Mouse (Mus musculus): Measurements from ENCODE around the gene Wdr74. TPM values are rescaled to one million over a fixed set of nuclear protein-coding genes. Genes with fewer than 3 reads are reported as not detected.
A peak's percentile ranks its signal among the peaks of the same experiment; 100 is the strongest.

Wdr74 gene
- polyA plus RNA-seq, 1 experiment from 2014 or later = 92.9 TPM

DNA sequence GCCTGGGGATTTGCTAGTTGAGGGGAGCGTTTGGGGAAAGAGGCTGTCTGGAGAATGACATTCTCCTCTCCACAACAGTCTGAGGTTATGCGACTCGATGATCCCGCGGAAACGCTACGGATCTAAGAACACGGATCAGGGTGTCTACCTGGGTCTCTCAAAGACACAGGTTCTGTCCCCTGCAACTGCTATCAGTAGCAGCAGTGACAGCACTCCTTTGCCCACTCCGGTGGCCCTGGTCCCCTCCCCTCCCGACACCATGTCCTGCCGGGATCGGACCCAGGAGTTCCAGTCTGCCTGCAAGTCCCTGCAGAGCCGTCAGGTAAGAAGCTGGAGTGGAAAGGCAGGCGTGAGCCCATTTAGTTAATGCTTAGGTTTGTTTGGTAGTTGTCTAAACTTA, 6.5 kb downstream of the Wdr74 start:
- Histone ChIP-seq H3K9ac (ENCODE audit: low read length) (peak overlapping the region; percentile 87), H3K4me2 (ENCODE audit: low read depth, severe bottlenecking) (peak overlapping the region; percentile 92), H3K27ac (replicated peaks; ENCODE audit: low read depth, low read length) (peak overlapping the region; percentile 78), H3K4me1 (ENCODE audit: control insufficient read depth, insufficient read depth, low read length) (peaks cover 9% of the 10 kb centered on the region), H3K27me3 (ENCODE audit: control insufficient read depth, insufficient read depth, low read length) (no peaks in the 10 kb centered on the region), H3K9me3 (ENCODE audit: control insufficient read depth, low read length) (no peaks in the 10 kb centered on the region), H3K36me3 (ENCODE audit: control insufficient read depth, insufficient read depth, low read length) (peaks cover 34% of the 10 kb centered on the region), H3K4me3 (ENCODE audit: low read depth, low read length) (peak overlapping the region; percentile 97)
- WGBS = 18% methylated on average over 14 of the region's 14 CpGs
- no peak for DNase-seq (ENCODE audit: low spot score)
- ATAC-seq (ENCODE audit: insufficient number of reproducible peaks, low FRiP score, low TSS enrichment, low read depth) = no peak

- no peak overlapping the region for H3K4me2 ChIP-seq (ENCODE audit: low read depth, severe bottlenecking)
- DNase-seq (ENCODE audit: low spot score) = no peak
- peaks cover 39% of the 10 kb centered on the region for H3K36me3 ChIP-seq (ENCODE audit: control insufficient read depth, insufficient read depth, low read length)
- H3K9ac ChIP-seq (ENCODE audit: low read length) = no peak overlapping the region
- no peak overlapping the region for H3K4me3 ChIP-seq (ENCODE audit: low read depth, low read length)
- H3K4me1 ChIP-seq (ENCODE audit: control insufficient read depth, insufficient read depth, low read length) = peaks cover 9% of the 10 kb centered on the region
- H3K9me3 ChIP-seq (ENCODE audit: control insufficient read depth, low read length) = no peaks in the 10 kb centered on the region; the same call in 1 of the 2 replicates
- WGBS = 89% methylated on average over 1 of the region's 1 CpGs
- H3K27me3 ChIP-seq (ENCODE audit: control insufficient read depth, insufficient read depth, low read length) = no peaks in the 10 kb centered on the region
- ATAC-seq (ENCODE audit: insufficient number of reproducible peaks, low FRiP score, low TSS enrichment, low read depth) = no peak
- H3K27ac ChIP-seq (replicated peaks; ENCODE audit: low read depth, low read length) = no peak overlapping the region
These were observed 9.8 kb downstream of the Wdr74 start for GRCm38 (mm10) chr19:8745382-8745781.

GRCm38 (mm10) chr19:8747368-8747767, 11.7 kb downstream of the Wdr74 start:
- ATAC-seq (ENCODE audit: insufficient number of reproducible peaks, low FRiP score, low TSS enrichment, low read depth) (no peak), DNase-seq (ENCODE audit: low spot score) (no peak)
- H3K27ac ChIP-seq (replicated peaks; ENCODE audit: low read depth, low read length) = no peak overlapping the region
- H3K36me3 ChIP-seq (ENCODE audit: control insufficient read depth, insufficient read depth, low read length) = peaks cover 44% of the 10 kb centered on the region
- no peak overlapping the region for H3K9ac ChIP-seq (ENCODE audit: low read length)
- no peak overlapping the region for H3K4me3 ChIP-seq (ENCODE audit: low read depth, low read length)
- no peak overlapping the region for H3K4me2 ChIP-seq (ENCODE audit: low read depth, severe bottlenecking)
- H3K27me3 ChIP-seq (ENCODE audit: control insufficient read depth, insufficient read depth, low read length) = no peaks in the 10 kb centered on the region
- no peaks in the 10 kb centered on the region; the same call in 1 of the 2 replicates for H3K4me1 ChIP-seq (ENCODE audit: control insufficient read depth, insufficient read depth, low read length)
- WGBS = 75% methylated on average over 2 of the region's 2 CpGs
- no peaks in the 10 kb centered on the region; the same call in 1 of the 2 replicates for H3K9me3 ChIP-seq (ENCODE audit: control insufficient read depth, low read length)

DNA sequence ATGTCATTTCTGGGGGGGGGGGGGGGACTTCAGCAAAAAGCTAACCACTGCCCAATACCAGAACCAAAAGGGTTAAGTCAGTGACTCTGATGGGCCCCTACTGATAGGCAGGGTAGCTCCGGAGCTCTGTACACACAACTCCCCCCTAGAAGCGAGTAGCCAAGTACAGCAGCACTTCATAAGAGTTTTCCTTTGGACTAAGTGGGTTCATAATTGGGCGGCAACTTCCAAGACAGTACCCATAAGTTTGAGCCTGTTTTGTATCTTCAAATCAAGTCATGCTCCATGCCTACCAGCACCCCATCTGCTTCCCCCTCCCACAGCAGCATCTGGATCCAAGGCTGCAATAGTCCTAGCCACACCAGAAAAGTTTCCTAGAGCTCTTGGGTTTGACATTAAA, 20.0 kb downstream of the Wdr74 start:
- ATAC-seq (ENCODE audit: insufficient number of reproducible peaks, low FRiP score, low TSS enrichment, low read depth) (no peak), DNase-seq (ENCODE audit: low spot score) (no peak)
- WGBS = 84% methylated on average over 3 of the region's 3 CpGs
- Histone ChIP-seq H3K27ac (replicated peaks; ENCODE audit: low read depth, low read length) (no peak overlapping the region), H3K4me2 (ENCODE audit: low read depth, severe bottlenecking) (peak overlapping the region; percentile 61; the same call in 1 of the 2 replicates), H3K27me3 (ENCODE audit: control insufficient read depth, insufficient read depth, low read length) (no peaks in the 10 kb centered on the region), H3K4me3 (ENCODE audit: low read depth, low read length) (no peak overlapping the region), H3K36me3 (ENCODE audit: control insufficient read depth, insufficient read depth, low read length) (peaks cover 9% of the 10 kb centered on the region; the same call in 1 of the 2 replicates), H3K9ac (ENCODE audit: low read length) (no peak overlapping the region), H3K4me1 (ENCODE audit: control insufficient read depth, insufficient read depth, low read length) (no peaks in the 10 kb centered on the region), H3K9me3 (ENCODE audit: control insufficient read depth, low read length) (no peaks in the 10 kb centered on the region)

GRCm38 (mm10) chr19:8756635-8757387, 21.2 kb downstream of the Wdr74 start, which contains the start of gene Nxf1:
Nxf1 (plus strand) TSS chr19:8757073.
- peaks cover 2% of the 10 kb centered on the region; the same call in 1 of the 2 replicates for H3K36me3 ChIP-seq (ENCODE audit: control insufficient read depth, insufficient read depth, low read length)
- no peaks in the 10 kb centered on the region for H3K4me1 ChIP-seq (ENCODE audit: control insufficient read depth, insufficient read depth, low read length)
- whole genome bisulfite sequencing = under 1% methylated on average over 75 of the region's 75 CpGs

DNA sequence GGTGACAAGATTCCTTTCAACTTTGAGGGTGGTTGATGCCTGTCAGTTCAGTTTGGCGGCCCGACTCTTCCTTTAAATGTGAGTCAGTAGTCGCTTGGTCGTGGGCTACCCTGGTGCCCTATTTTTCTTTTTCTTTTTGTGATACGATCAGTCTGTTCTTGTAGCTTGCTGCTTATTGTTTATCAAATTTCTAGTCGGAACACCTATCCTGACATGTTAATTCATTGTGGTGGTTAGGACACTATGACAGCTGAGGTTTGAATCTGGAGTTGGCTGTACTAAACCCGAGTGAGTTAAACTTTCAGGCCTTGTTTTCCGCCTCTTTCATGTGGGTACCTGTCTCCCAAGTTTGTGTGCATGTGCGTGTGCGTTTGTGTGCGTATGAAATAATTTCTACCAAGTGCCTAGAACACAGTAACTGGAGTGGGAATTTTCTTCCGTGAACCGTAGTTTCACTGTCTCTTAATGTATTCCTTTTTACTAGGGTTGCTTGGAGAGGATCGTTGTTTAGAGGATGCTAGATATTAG, 21.9 kb downstream of the Wdr74 start:
- H3K4me2 ChIP-seq (ENCODE audit: low read depth, severe bottlenecking) = peak overlapping the region; percentile 61
- no peak overlapping the region for H3K27ac ChIP-seq (replicated peaks; ENCODE audit: low read depth, low read length)
- DNase-seq (ENCODE audit: low spot score) (no peak), ATAC-seq (ENCODE audit: insufficient number of reproducible peaks, low FRiP score, low TSS enrichment, low read depth) (no peak)
- WGBS = 7% methylated on average over 14 of the region's 14 CpGs
- H3K4me3 ChIP-seq (ENCODE audit: low read depth, low read length) = peak overlapping the region; percentile 87
- peaks cover 3% of the 10 kb centered on the region; the same call in 1 of the 2 replicates for H3K36me3 ChIP-seq (ENCODE audit: control insufficient read depth, insufficient read depth, low read length)
- no peaks in the 10 kb centered on the region for H3K27me3 ChIP-seq (ENCODE audit: control insufficient read depth, insufficient read depth, low read length)
- peak overlapping the region; percentile 83 for H3K9ac ChIP-seq (ENCODE audit: low read length)
- H3K9me3 ChIP-seq (ENCODE audit: control insufficient read depth, low read length) = no peaks in the 10 kb centered on the region
- no peaks in the 10 kb centered on the region for H3K4me1 ChIP-seq (ENCODE audit: control insufficient read depth, insufficient read depth, low read length)

More at GRCm38 (mm10) chr19:8756635-8757387, 21.2 kb downstream of the Wdr74 start, which contains the start of gene Nxf1:
- Histone ChIP-seq H3K4me3 (ENCODE audit: low read depth, low read length) (peak within 1 kb of the TSS; percentile 87), H3K27ac (replicated peaks; ENCODE audit: low read depth, low read length) (peak within 1 kb of the TSS; percentile 83), H3K27me3 (ENCODE audit: control insufficient read depth, insufficient read depth, low read length) (no peaks in the 10 kb centered on the region), H3K9ac (ENCODE audit: low read length) (peak within 1 kb of the TSS; percentile 83), H3K4me2 (ENCODE audit: low read depth, severe bottlenecking) (peak within 1 kb of the TSS; percentile 61), H3K9me3 (ENCODE audit: control insufficient read depth, low read length) (no peaks in the 10 kb centered on the region)
- ATAC-seq (ENCODE audit: insufficient number of reproducible peaks, low FRiP score, low TSS enrichment, low read depth) (peak; percentile 88), DNase-seq (ENCODE audit: low spot score) (peak; percentile 95)

GRCm38 (mm10) chr19:8758899-8759298, 23.3 kb downstream of the Wdr74 start:
- Histone ChIP-seq H3K36me3 (ENCODE audit: control insufficient read depth, insufficient read depth, low read length) (peaks cover 11% of the 10 kb centered on the region), H3K4me3 (ENCODE audit: low read depth, low read length) (no peak overlapping the region)

GRCm38 (mm10) chr19:8760757-8761156, 25.1 kb downstream of the Wdr74 start:
- Histone ChIP-seq H3K36me3 (ENCODE audit: control insufficient read depth, insufficient read depth, low read length) (peaks cover 25% of the 10 kb centered on the region), H3K9me3 (ENCODE audit: control insufficient read depth, low read length) (peaks cover 10% of the 10 kb centered on the region), H3K27me3 (ENCODE audit: control insufficient read depth, insufficient read depth, low read length) (no peaks in the 10 kb centered on the region), H3K27ac (replicated peaks; ENCODE audit: low read depth, low read length) (no peak overlapping the region), H3K9ac (ENCODE audit: low read length) (no peak overlapping the region), H3K4me2 (ENCODE audit: low read depth, severe bottlenecking) (no peak overlapping the region), H3K4me1 (ENCODE audit: control insufficient read depth, insufficient read depth, low read length) (no peaks in the 10 kb centered on the region), H3K4me3 (ENCODE audit: low read depth, low read length) (no peak overlapping the region)
- 88% methylated on average over 2 of the region's 2 CpGs for whole genome bisulfite sequencing
- ATAC-seq (ENCODE audit: insufficient number of reproducible peaks, low FRiP score, low TSS enrichment, low read depth) (no peak), DNase-seq (ENCODE audit: low spot score) (no peak)

More at GRCm38 (mm10) chr19:8758899-8759298, 23.3 kb downstream of the Wdr74 start:
- Histone ChIP-seq H3K9me3 (ENCODE audit: control insufficient read depth, low read length) (no peaks in the 10 kb centered on the region), H3K4me1 (ENCODE audit: control insufficient read depth, insufficient read depth, low read length) (no peaks in the 10 kb centered on the region), H3K4me2 (ENCODE audit: low read depth, severe bottlenecking) (no peak overlapping the region), H3K27ac (replicated peaks; ENCODE audit: low read depth, low read length) (no peak overlapping the region), H3K27me3 (ENCODE audit: control insufficient read depth, insufficient read depth, low read length) (no peaks in the 10 kb centered on the region), H3K9ac (ENCODE audit: low read length) (no peak overlapping the region)
- WGBS = 95% methylated on average over 2 of the region's 2 CpGs
- DNase-seq (ENCODE audit: low spot score) = no peak
- no peak for ATAC-seq (ENCODE audit: insufficient number of reproducible peaks, low FRiP score, low TSS enrichment, low read depth)

Data from limb, embryonic 11.5 days (tissue).